Mouse (Mus musculus) kidney, postnatal 0 days (tissue): ENCODE results near the gene Mgmt. TPM values are rescaled to one million over a fixed set of nuclear protein-coding genes. Genes with fewer than 3 reads are reported as not detected.
A peak's percentile ranks its signal among the peaks of the same experiment; 100 is the strongest.

ENCODE experiments used
- ATAC-seq: fragments of 200-750 bp; cut with Nextera tagmentation; replicated peaks from 2 replicates; pipeline ENCODE4 v1.8.0; 2017; ENCODE audit warnings: low read depth, moderate number of reproducible peaks, moderate TSS enrichment, moderate library complexity; ENCODE audit not compliant: low FRiP score
- DNase-seq: peaks from one replicate; pipeline ENCODE4 v3.0.0-alpha.2; 2016; ENCODE audit warnings: low spot score
- H3K27ac ChIP-seq: fragments of 300-500 bp; sonication (generic); 2 replicates; pipeline ENCODE4 v1.5.1; 2014; ENCODE audit warnings: mild to moderate bottlenecking
- H3K27me3 ChIP-seq: fragments of 300-500 bp; sonication (generic); 2 replicates; pipeline ENCODE4 v1.6.1; 2014; ENCODE audit warnings: low read length, mixed read lengths; ENCODE audit not compliant: insufficient read depth
- H3K36me3 ChIP-seq: fragments of 300-500 bp; sonication (generic); 2 replicates; pipeline ENCODE4 v1.6.1; 2014; ENCODE audit warnings: low read length, mixed read lengths; ENCODE audit not compliant: insufficient read depth
- H3K4me1 ChIP-seq: fragments of 300-500 bp; sonication (generic); replicated peaks from 2 replicates; pipeline ENCODE4 v1.6.1; 2014; ENCODE audit warnings: antibody characterized with exemption, low read length, mixed read lengths; ENCODE audit not compliant: insufficient read depth
- H3K4me2 ChIP-seq: fragments of 300-500 bp; sonication (generic); 2 replicates; pipeline ENCODE4 v1.6.1; 2014; ENCODE audit warnings: mild to moderate bottlenecking, low read length, moderate library complexity, mixed read lengths
- H3K4me3 ChIP-seq: fragments of 300-500 bp; sonication (generic); replicated peaks from 2 replicates; pipeline ENCODE4 v1.5.1; 2014; ENCODE audit warnings: low read depth, low read length
- H3K9ac ChIP-seq: fragments of 300-500 bp; sonication (generic); 2 replicates; pipeline ENCODE4 v1.6.1; 2014; ENCODE audit warnings: low read depth, low read length
- H3K9me3 ChIP-seq: fragments of 300-500 bp; sonication (generic); replicated peaks from 2 replicates; pipeline ENCODE4 v1.6.1; 2016; ENCODE audit warnings: low read length, inconsistent platforms, mixed read lengths
- CTCF ChIP-seq: IDR thresholded peaks from 2 replicates; pipeline ENCODE4 v1.5.1; 2016; ENCODE audit warnings: antibody characterized with exemption, low read depth, mild to moderate bottlenecking, moderate library complexity
- WGBS: fragments of 180-500 bp; shearing (Covaris S2); extraction: QIAGEN DNeasy Blood & Tissue Kit; methylation state at CpG from one replicate; pipeline ENCODE4 v1.1.7; 2014; 5-methylcytosine and 5-hydroxymethylcytosine counted together
- polyA plus RNA-seq: library from polyadenylated mRNA; unstranded; fragments of >200 nt; fragmentation: Nextera tagmentation; extraction: Ambion mirVana; gene quantifications from 2 replicates; pipeline ENCODE4 v1.2.1, GENCODE M21; 2015

Mgmt gene
- polyA plus RNA-seq, 1 experiment from 2014 or later = 5.7 TPM

DNA sequence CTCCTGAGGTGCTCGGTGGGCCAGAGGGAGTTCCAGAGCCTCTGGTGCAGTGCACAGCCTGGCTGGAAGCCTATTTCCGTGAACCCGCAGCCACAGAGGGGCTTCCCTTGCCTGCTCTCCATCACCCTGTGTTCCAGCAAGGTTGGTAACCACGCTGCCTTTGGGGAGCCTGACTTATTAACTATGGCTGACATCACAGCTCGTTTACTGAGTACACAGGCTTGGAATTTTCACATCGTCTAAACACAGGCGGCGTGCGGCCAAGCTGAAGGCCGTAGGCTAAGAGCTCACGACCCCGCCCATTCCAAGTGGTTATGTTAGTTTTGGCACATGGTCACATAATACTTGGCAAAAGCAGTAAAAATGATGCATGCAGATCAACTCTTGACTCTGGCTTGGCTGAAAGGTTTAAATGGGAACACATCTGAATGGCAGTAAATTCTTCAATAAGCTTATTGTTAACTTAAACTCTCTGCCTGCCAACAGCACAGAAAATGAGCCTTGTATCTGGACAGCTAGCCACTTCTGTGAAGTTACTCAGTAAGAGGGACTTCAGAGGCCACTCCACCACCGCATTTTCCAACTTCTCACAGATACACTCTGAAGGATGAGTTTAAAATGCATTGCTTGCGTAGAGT is 191.7 kb downstream of the Mgmt start:
- peak; percentile 89 for DNase-seq
- Histone ChIP-seq H3K4me3 (no peak overlapping the region), H3K9me3 (no peaks in the 10 kb centered on the region), H3K9ac (no peak overlapping the region), H3K4me2 (no peak overlapping the region), H3K4me1 (peaks cover 11% of the 10 kb centered on the region; the same call in 1 of the 2 replicates), H3K27ac (no peak overlapping the region), H3K36me3 (no peaks in the 10 kb centered on the region), H3K27me3 (no peaks in the 10 kb centered on the region)
- peak; percentile 76 for ATAC-seq
- 25% methylated on average over 14 of the region's 14 CpGs for WGBS
- TF ChIP-seq CTCF = no peak

DNA sequence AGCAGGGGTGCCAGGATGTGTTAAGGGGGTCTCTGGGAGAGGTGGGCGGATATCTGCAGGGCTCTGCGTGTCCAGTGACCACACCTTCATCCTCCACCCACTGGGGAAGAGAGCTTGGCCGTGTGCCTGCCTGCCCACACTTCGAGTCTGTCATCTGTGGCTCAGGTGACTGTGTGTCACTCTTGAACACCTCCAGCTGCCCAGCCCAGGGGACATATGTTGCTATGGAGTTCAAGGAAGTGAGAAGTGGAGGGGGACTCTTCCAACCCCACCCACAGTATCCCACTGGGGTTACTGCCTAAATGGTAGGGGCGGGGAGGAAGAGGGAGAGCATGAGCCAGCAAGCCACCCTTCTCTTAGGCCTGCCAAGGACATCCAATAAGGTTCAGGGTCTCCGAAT is 192.7 kb downstream of the Mgmt start:
- Histone ChIP-seq H3K36me3 (no peaks in the 10 kb centered on the region), H3K27ac (no peak overlapping the region), H3K9ac (no peak overlapping the region), H3K4me1 (peaks cover 11% of the 10 kb centered on the region; the same call in 1 of the 2 replicates), H3K9me3 (no peaks in the 10 kb centered on the region), H3K4me2 (no peak overlapping the region), H3K27me3 (no peaks in the 10 kb centered on the region), H3K4me3 (no peak overlapping the region)
- TF ChIP-seq CTCF = no peak
- WGBS = 54% methylated on average over 6 of the region's 6 CpGs
- ATAC-seq = no peak
- no peak for DNase-seq

DNA sequence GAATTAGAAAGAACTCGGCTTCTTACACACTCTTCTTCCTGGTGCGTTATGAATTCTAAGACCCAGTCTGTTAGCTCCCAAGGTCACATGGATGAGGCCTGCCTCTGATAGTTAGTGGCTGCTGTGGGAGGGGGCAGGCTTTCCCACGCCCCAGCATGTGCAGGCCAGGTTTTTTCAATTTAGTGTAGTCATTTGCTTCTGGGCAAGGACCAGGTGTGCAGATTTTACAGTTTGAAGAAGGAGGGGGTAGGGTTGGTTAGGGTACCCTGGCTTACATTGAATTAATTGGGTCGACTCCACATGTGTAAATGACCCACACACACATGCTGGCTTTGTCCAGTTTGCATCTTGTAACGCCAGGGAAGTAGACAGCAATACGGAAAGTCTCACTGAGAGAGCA is 193.7 kb downstream of the Mgmt start:
- no peak overlapping the region for H3K27ac ChIP-seq
- no peak overlapping the region for H3K9ac ChIP-seq
- ATAC-seq (no peak), DNase-seq (no peak)
- no peaks in the 10 kb centered on the region for H3K27me3 ChIP-seq
- WGBS = 88% methylated on average over 6 of the region's 6 CpGs
- no peak overlapping the region for H3K4me2 ChIP-seq
- no peaks in the 10 kb centered on the region for H3K9me3 ChIP-seq
- H3K36me3 ChIP-seq = no peaks in the 10 kb centered on the region
- H3K4me3 ChIP-seq = no peak overlapping the region
- TF ChIP-seq CTCF = no peak
- peaks cover 11% of the 10 kb centered on the region; the same call in 1 of the 2 replicates for H3K4me1 ChIP-seq

DNA sequence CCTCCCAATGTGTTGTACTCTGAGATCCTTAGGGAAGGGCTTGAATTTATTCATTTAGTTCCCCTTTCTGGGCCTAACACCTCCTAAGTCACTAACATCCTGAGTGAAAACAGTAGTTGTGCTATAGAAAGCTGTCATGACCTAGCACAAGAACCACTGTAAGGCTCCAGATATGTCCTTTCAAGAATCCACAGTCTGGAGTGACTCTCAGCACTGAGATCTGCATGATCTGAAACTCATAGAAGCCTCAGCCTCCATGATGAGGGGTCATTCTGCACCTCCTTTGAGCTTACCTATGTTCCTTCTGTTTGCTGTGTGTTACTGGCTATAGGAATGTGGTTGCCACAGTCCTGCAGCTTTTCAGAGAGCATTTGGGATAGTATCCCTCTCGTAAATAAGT is 200.1 kb downstream of the Mgmt start:
- Histone ChIP-seq H3K27me3 (no peaks in the 10 kb centered on the region), H3K9ac (no peak overlapping the region), H3K27ac (no peak overlapping the region), H3K36me3 (no peaks in the 10 kb centered on the region), H3K4me2 (no peak overlapping the region), H3K4me3 (no peak overlapping the region), H3K9me3 (no peaks in the 10 kb centered on the region), H3K4me1 (no peaks in the 10 kb centered on the region)
- ATAC-seq (no peak), DNase-seq (no peak)
- 92% methylated on average over 1 of the region's 1 CpGs for WGBS
- TF ChIP-seq CTCF = no peak

DNA sequence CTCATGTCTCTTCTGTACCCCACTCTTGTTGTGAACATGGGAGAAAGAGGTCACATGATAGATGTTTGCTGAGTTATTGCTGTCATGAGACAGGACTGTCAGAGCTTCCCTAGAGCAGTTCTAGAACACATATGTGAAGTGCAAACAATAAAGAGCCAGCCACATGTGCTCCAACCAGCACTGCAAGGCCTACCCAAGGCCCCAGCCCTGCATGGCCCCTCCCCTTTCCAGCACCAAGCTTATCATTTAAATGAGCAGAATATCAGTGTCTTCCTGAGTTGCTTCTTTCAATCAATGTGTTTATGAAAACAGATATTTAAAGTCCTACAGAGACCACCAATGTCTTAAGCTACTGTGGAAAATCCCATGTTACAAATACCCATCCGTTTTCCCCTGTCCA is 201.3 kb downstream of the Mgmt start:
- Histone ChIP-seq H3K9me3 (no peaks in the 10 kb centered on the region), H3K4me2 (no peak overlapping the region), H3K27ac (no peak overlapping the region), H3K4me3 (no peak overlapping the region), H3K4me1 (no peaks in the 10 kb centered on the region), H3K9ac (no peak overlapping the region), H3K27me3 (no peaks in the 10 kb centered on the region), H3K36me3 (no peaks in the 10 kb centered on the region)
- 94% methylated on average over 1 of the region's 1 CpGs for WGBS
- DNase-seq (no peak), ATAC-seq (no peak)
- TF ChIP-seq CTCF = no peak

DNA sequence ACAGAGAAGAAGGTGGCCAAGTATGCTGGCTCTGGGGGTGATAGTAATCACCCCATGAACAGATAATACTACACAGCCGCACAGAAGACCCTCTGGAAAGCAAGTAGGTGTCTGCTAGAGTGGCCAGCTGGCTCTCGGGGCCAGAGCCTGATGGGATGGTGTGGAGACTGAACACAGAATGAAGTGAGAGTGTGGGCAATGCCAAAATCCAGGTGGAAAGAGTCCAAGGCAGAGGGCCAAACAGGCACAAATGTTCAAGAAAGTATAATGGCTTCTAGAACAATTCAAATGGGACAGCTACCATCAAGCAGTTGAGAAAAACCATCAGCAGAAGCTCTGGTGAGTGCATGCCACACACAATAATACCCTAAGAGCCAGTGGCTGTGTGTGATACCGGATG is 205.4 kb downstream of the Mgmt start:
- H3K9ac ChIP-seq = no peak overlapping the region
- 81% methylated on average over 3 of the region's 3 CpGs for WGBS

DNA sequence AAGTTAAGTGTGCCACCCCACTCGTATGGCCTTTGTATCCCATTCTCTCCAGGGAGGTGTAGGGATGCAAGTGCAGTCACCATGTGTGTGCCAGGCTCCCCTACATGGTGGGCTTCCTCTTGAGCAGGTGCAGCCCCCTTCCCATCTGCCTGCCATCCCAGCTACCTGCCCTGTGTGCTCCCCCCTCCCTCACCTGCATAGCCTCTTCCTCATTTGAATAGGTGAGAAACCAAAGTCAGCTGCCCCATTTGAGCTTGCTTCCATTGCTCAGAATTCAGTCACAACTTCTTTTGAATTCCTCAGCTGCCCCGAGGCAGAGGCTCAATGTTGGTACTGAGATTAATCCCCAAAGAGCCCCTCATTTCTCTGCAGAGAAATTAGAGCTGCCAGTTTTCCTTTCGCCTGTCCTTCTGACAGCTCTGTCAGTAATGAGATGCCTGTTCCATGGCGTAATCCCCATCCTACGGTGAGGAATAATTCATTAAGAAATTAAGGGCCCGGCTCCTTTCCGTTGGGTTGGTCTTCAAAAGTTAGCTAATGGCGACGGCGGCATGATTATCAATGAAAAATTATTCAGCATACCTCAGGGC is 208.3 kb downstream of the Mgmt start:
- H3K36me3 ChIP-seq = no peaks in the 10 kb centered on the region
- no peaks in the 10 kb centered on the region for H3K4me1 ChIP-seq
- 87% methylated on average over 10 of the region's 10 CpGs for WGBS
- no peak overlapping the region for H3K4me3 ChIP-seq
- no peaks in the 10 kb centered on the region for H3K9me3 ChIP-seq
- no peak overlapping the region for H3K9ac ChIP-seq
- no peak overlapping the region for H3K27ac ChIP-seq
- no peak for TF ChIP-seq CTCF
- H3K4me2 ChIP-seq = no peak overlapping the region
- H3K27me3 ChIP-seq = no peaks in the 10 kb centered on the region
- ATAC-seq (no peak), DNase-seq (no peak)

More for the DNA sequence above, 205.4 kb downstream of the Mgmt start:
- H3K4me2 ChIP-seq = no peak overlapping the region
- no peak for ATAC-seq
- no peak overlapping the region for H3K4me3 ChIP-seq
- TF ChIP-seq CTCF = no peak
- DNase-seq = no peak
- H3K36me3 ChIP-seq = no peaks in the 10 kb centered on the region
- no peaks in the 10 kb centered on the region for H3K4me1 ChIP-seq
- H3K9me3 ChIP-seq = no peaks in the 10 kb centered on the region
- no peaks in the 10 kb centered on the region for H3K27me3 ChIP-seq
- H3K27ac ChIP-seq = no peak overlapping the region
